Mouse (Mus musculus) layer of hippocampus, postnatal 14 days (tissue): ENCODE measurements around the gene Duxf3. TPM values are rescaled to one million over a fixed set of nuclear protein-coding genes. Genes with fewer than 3 reads are reported as not detected.
A peak's percentile ranks its signal among the peaks of the same experiment; 100 is the strongest.
"Not testable (repeated sequence)": the region's sequence is repeated elsewhere in the genome, so short reads cannot be mapped to it uniquely, and the experiment has no call there.

Source experiments
- DNase-seq, 2 experiments: peaks; one replicate each; pipeline ENCODE4 v3.0.0; 2021 to 2022; ENCODE audit warnings: low spot score in 2 of 2, mixed read lengths in 1 of 2
- total RNA-seq, 2 experiments: library from RNA; stranded (reverse); gene quantifications; 2 replicates each; pipeline ENCODE4 v1.2.3; 2021

Gene Duxf3
- total RNA-seq, 2 experiments from 2014 or later: not detected

DNA sequence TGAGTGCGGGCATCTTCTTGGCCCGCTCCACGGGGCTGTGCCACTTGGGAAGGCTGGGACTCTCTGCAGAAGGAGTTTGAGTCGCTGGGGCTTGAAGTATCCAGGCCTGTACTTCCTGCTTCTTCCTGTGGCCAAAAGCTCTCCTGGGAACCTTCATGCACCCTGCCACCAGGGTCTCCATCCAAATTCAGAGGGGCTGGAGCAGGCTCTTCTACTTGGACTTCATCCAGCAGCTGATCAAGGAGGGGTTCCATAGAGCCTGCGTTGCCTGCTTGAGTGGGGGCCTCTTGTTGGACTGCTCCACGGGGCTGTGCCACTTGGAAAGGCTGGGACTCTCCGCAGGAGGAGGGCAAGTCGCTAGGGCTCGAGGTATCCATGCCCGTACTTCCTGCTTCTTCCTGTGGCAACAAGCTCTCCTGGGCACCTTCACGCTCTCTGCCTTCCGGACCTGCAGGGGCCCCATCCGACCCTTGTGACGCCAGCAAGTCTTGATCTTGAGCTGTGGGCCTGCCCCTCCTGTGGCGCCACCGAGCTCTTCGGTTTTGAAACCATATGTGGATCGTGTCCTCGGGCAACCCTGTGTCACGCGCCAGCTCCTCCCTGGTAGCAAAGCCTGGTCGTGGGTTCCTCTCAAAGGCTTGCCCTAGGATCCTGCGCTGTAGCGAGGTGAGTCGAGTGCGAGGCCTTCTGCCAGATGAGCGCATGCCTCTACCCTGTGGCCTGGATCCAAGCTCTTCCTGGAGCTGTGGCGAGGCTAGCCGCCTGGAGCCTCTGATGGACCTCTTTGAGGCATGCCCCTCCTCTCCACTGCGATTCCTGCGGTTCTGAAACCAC is 8.3 kb downstream of the Duxf3 start:
- peak in 1 of 2 experiments; percentile 43 for DNase-seq

DNA sequence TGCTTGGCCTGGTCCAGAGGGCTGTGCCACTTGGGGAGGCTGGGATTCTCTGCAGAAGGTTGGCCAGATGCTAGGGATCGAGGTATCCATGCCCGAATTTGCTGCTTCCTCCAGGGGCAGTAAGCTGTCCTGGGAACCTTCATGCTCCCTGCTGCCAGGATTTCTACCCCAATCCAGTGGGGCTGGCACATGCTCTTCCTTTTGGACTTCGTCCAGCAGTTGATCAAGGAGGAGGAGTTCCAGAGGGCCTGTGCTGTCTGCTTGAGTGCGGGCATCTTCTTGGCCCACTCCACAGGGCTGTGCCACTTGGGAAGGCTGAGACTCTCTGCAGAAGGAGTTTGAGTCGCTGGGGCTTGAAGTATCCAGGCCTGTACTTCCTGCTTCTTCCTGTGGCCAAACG is 9.3 kb downstream of the Duxf3 start:
- DNase-seq: not testable (repeated sequence)

DNA sequence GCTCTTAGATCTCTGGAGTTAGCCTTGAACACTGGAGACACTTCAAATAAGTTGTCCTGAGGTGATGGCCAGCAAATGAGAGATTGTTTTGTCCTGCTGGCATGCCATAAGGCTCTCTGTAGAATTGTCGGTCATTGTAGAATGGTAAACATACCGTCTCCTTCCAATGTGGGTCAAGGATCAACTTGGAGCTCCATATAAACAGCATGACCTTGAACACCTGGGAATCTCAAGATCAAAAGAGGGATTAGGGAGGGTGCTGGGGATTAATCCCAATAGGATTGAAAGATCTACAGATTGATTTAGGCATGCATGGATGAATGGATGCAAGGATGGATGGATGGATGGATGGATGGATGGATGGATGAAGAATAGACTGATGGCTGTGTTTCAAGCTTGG is 10.9 kb downstream of the Duxf3 start:
- DNase-seq: not testable (repeated sequence)

DNA sequence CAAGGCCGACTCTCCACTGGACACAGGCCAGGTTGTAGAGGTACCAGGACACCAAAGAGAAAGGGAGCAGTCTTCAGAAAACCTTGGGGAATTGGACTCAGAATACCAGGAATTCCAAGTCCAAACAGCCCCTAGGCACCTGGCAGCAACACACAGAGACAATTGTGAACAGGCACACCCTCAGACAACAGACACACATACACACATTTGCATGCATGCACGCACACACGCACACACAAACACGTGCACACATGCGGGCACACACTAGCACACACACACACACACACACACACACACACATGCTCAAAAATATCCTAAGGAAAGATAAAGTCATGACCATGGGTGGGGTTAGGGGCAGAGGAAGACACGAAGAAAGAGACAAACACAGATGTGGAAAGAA is 11.7 kb downstream of the Duxf3 start:
- DNase-seq: no peak

DNA sequence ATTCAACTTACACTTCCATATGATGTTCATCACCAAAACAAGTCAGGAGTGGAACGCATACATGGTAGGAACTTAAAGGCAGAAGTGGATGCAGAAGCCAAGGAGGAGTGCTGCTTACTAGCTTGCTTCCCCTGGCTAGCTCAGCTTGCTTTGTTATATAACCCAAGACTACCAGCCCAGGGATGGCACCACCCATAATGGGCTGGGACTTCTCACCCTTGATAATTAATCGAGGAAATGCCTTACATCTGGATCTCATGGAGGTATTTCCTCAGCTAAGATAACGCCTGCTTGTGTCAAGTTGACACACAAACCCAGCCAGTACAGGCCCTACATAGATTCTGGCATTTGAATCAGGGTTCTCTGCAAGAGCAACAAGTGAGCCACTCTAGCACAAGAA is 15.1 kb downstream of the Duxf3 start:
- no peak for DNase-seq

DNA sequence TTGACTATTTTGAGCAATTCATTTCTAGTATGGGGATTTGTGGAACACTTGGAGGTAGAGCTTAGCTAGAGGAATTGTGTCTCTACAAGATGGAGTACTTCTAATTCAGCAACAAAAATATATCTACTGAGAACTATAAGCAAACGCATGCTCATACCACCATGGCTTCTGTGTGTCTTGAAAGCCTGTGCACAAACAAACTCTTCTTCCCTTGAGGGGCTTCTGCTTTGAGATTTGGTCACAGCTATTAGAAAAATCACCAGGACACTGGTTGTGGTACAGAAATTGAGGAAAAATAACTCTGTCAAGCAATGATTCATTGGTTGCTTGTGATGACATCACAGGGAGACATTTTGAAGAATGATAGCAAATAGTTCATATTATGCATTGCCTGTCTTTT is 17.1 kb downstream of the Duxf3 start:
- no peak for DNase-seq

DNA sequence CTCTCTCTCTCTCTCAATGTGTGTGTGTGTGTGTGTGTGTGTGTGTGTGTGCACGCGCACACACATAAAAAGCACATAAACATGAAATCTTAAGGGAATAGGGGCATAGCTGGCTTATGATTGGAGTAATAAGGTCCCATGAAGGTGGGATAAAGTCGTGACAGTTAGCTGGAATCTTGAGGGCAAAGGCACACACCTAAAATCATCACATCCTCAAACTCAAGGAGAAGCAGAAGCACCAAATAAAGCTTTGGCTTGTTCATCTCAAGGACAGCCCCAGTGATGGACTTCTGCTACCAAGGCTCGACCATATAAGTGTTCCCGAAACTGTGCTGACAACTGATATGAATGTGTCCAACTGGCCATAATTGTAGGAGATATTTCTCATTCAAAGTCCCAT is 17.5 kb downstream of the Duxf3 start:
- no peak for DNase-seq

DNA sequence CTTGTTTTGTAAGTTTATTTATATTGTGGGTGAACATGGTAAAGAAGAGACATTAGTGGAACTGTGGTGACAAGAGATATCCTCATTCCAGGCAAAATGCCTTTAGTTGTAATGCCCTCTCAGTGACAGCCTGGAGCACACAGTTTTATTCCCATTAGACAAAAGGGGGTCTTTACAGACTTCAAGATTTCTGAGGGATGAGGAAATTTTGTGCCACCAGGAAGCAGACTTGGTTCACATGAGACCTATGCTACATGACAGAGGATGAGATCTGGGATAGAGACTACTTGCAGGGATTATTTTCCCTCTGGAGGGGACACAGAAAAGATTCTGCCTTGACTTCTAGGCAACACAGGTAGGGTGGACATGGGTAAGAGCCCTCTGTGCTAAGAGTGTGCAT is 18.0 kb downstream of the Duxf3 start:
- no peak for DNase-seq

DNA sequence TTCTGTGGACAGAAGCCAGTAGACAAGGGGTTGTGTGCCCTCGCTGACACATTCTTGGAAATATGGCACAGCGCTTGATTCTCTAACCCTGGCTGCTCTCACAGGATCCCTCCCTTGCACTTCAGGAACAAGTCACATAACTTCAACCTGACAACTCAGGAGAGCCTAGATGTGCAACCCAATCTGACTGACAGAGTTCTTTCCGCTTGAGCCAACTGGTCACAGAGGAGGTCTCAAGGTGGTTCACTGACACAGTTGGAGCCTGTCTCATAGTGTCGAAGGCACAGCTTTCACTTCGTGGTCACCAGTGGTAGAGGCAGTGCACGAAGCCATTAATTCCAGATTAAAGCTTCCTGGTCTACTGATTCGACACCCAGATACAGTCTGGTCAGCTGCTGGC is 20.2 kb downstream of the Duxf3 start:
- DNase-seq: no peak

DNA sequence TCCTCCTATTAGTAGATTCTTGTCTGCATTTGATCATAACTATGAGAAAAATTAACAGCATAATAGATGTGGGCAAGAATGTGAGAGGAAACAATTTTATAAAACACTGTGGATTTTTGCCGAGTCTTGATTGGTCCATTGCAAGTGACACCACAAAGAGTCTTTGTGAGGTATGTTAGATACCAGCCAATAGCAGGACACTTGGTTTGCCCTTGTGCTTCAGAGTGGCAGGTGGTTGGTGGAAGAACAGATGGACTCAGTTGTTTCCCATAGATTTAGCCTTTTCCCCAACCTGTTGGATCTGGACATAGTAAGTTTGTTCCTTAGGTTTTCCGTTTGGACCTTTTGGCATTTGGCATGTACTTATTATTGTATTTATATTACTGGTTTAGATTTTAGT is 21.3 kb downstream of the Duxf3 start:
- DNase-seq: no peak

DNA sequence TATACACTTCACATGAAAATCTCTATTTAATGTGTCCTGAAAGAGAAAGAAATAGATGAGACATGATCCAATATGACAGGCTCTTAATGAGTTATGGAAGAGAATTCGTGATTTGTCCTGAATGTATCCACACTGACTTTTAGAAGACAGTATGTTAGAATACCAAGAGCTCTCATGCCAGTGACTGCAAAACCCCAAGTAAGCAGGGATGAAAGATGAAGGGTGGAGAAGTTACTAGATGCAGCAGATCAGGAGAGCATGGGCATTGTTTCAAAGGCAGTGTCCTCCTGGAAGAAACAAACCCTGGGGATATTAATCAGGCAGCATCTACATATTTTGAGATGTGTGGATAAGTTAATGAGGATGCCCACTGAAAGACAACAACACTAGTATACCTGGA is 22.0 kb downstream of the Duxf3 start:
- DNase-seq: no peak

DNA sequence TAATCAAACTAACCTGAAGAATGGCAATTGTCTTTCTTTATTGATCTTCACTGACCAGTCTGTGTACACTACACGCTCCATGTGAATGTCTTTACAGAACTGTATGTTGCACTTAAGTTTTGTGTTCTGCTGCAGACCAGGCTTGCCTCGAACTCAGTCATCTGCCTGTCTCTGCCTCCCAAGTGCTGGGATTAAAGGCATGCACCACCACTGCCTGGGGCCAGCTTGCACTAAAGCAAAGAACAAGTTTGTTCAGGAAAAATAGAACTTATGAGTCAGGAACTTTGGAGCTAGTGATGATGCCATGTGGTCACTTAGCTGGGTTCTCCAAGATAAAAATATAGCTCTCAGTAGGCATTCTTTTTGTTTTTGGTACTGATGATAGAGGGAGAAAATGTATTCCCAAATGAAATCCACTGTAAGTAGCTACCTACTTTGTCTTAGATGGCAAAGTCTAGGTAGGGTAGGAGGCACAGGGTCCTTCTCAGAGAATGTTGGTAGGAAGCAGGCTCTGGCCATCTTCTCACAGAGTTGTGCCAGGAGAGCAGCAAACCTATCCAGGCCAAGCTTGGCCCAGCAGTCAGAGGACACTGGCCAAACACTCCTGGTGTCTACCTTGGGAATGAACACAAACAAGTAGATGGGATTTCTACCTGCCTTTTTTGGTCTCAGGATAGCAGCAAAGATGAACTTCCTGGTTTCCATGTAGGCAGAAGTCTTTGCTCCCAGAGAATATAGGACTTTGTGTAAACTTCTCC is 22.6 kb downstream of the Duxf3 start:
- no peak for DNase-seq

DNA sequence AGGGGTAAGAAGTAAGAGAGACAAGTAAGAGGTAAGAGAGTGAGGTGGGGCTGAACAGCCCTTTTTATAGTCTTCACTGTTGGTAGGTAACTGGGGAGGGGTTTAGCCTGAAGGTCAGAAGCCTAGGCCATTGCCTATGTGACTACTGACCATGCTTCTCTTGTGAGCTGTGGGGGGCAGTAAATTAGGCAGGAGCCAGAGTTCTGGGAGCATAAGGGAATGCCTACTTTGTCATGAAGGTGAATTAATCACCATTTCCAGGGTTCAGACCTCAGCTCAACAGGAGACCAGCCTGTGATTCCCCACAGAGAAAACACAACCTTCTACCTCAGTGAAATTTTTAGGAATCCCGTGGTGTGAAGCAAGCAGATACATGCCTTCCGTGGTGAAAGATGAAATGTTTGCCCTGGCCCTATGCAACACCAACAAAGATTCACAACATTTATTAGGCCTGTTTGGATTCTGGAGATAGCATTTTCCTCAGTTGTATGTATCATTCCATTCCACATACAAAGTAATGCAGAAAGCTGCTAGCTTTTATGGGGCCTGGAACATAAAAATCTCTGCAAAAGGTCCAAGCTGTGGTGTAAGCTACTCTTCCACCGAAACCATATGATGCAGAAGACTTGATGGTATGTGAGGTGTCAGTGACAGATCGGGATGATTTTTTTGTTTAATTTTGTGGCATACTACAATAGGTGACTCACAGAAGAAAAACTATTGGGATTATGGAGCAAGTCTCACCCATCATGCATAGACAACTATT is 25.7 kb downstream of the Duxf3 start:
- DNase-seq: no peak

DNA sequence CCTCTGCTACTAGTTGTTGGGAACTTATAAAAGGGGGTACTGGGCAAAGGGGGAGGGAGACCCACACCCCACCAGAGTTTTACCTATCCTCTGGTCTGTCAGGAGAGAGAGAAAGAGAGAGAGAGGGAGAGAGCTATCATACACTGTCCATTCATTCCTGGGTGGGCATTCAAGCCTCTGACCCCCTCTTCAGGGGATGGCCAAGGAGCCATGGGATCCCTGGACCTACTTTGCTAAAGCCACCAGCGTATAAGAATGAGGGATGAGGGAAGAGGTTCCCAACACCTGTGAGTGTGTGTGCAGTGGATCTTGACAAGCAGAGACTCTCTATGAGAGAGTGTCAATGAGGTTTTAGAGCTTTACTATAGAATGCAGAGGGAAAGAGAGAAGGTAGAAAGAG is 26.5 kb downstream of the Duxf3 start:
- DNase-seq: no peak

Other genes starting within 250 kb of the Duxf3 start
- gene AW822073, start 7.7 kb downstream of the Duxf3 start, total RNA-seq: not detected
- gene Gm4981, start 4.0 kb upstream of the Duxf3 start, total RNA-seq: under 1 TPM in 1 of 2 experiments, not detected in 1; 0.19 TPM
- gene Gcc2, start 22.8 kb upstream of the Duxf3 start, total RNA-seq: 10 to 100 TPM; 72.8 to 87.6 TPM
- gene Lims1, start 90.8 kb upstream of the Duxf3 start, total RNA-seq: 10 to 100 TPM; 30.2 to 32.9 TPM
- 10 to 100 TPM; 66.5 to 70.8 TPM for gene Ranbp2, start 214.2 kb upstream of the Duxf3 start, total RNA-seq